Mouse (Mus musculus) fibroblast of lung, adult 2 months (primary cell): ENCODE results near the gene Fbxo42.

Source experiments
- DNase-seq: peaks from one replicate; pipeline ENCODE4 v3.0.0-alpha.2; 2011; ENCODE audit warnings: low read depth

The Fbxo42 gene

GRCm38 (mm10) chr4:141147112-141148008, at the start of gene Fbxo42:
Gene Fbxo42 (plus strand): TSS chr4:141147913.
- peak; percentile 67 for DNase-seq

GRCm38 (mm10) chr4:141098935-141099334, 48.8 kb upstream of the Fbxo42 start:
- DNase-seq, result no peak

- no peak for DNase-seq
These were observed 47.8 kb upstream of the Fbxo42 start for GRCm38 (mm10) chr4:141099956-141100355.

- no peak for DNase-seq
These were observed 46.4 kb upstream of the Fbxo42 start for GRCm38 (mm10) chr4:141101291-141101690.

- DNase-seq, result no peak
These were observed 45.9 kb upstream of the Fbxo42 start for GRCm38 (mm10) chr4:141101855-141102254.

- no peak for DNase-seq
These were observed 41.1 kb upstream of the Fbxo42 start for GRCm38 (mm10) chr4:141106526-141107183.

GRCm38 (mm10) chr4:141108196-141108732, 39.4 kb upstream of the Fbxo42 start:
- DNase-seq, result peak; percentile 42

- no peak for DNase-seq
These were observed 33.9 kb upstream of the Fbxo42 start for GRCm38 (mm10) chr4:141113831-141114230.

- no peak for DNase-seq
These were observed 33.2 kb upstream of the Fbxo42 start for GRCm38 (mm10) chr4:141114521-141114981.

- DNase-seq, result no peak
These were observed 32.3 kb upstream of the Fbxo42 start for GRCm38 (mm10) chr4:141115398-141115797.

GRCm38 (mm10) chr4:141118691-141119090, 29.0 kb upstream of the Fbxo42 start:
- no peak for DNase-seq

- DNase-seq, result no peak
These were observed 27.0 kb upstream of the Fbxo42 start for GRCm38 (mm10) chr4:141120700-141121099.

GRCm38 (mm10) chr4:141122663-141123062, 25.1 kb upstream of the Fbxo42 start:
- no peak for DNase-seq

- DNase-seq, result no peak
These were observed 24.6 kb upstream of the Fbxo42 start for GRCm38 (mm10) chr4:141123065-141123464.

GRCm38 (mm10) chr4:141129190-141129710, 18.5 kb upstream of the Fbxo42 start:
- DNase-seq, result no peak

- peak; percentile 62 for DNase-seq
These were observed 16.9 kb upstream of the Fbxo42 start for GRCm38 (mm10) chr4:141130704-141131342.

GRCm38 (mm10) chr4:141131531-141132061, 16.1 kb upstream of the Fbxo42 start:
- no peak for DNase-seq

GRCm38 (mm10) chr4:141132191-141132590, 15.5 kb upstream of the Fbxo42 start:
- DNase-seq, result no peak

- no peak for DNase-seq
These were observed 14.5 kb upstream of the Fbxo42 start for GRCm38 (mm10) chr4:141133227-141133626.

GRCm38 (mm10) chr4:141134031-141134441, 13.7 kb upstream of the Fbxo42 start:
- no peak for DNase-seq

- DNase-seq, result no peak
These were observed 12.8 kb upstream of the Fbxo42 start for GRCm38 (mm10) chr4:141134751-141135530.
